Mouse (Mus musculus) T-helper 1 cell (primary cell): ENCODE results near the gene Anln.
"Not testable (repeated sequence)": the region's sequence is repeated elsewhere in the genome, so short reads cannot be mapped to it uniquely, and the experiment has no call there.

Experiments used
- in situ Hi-C: fragments of 300-600 bp; cut with MboI, MseI; formaldehyde crosslinking; loops from one replicate; pipeline ENCODE4 v1.15.1; 2025; ENCODE audit warnings: high pct_unique_total_duplicates

Gene Anln

DNA sequence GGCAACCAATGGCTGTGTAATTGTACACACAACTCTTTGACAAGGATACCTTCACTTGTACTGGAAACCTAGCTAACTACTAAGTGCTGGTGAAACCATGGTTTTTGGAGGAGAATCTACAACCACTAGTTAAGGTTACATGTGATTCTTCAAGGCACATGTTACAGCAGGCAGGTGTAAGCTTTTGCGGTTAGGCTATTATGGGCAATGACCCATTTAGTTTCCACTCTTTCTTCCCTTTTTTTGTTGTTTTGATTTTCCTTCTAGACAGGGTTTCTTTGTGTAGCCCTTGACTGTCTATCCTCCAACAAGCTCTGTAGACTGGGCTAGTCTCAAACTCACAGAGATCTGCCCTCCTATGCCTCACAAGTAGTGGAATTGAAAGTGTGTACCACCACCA is 64.4 kb downstream of the Anln start:
- in situ Hi-C loops, result loop anchor here (5.0 kb wide), 1 partner anchor 82 kb away; no protein-coding TSS in a partner anchor

- in situ Hi-C loops, result loop anchor here (5.0 kb wide), 1 partner anchor 80 kb away; no protein-coding TSS in a partner anchor
Observed at GRCm38 (mm10) chr9:22322381-22323211, 66.4 kb downstream of the Anln start.

DNA sequence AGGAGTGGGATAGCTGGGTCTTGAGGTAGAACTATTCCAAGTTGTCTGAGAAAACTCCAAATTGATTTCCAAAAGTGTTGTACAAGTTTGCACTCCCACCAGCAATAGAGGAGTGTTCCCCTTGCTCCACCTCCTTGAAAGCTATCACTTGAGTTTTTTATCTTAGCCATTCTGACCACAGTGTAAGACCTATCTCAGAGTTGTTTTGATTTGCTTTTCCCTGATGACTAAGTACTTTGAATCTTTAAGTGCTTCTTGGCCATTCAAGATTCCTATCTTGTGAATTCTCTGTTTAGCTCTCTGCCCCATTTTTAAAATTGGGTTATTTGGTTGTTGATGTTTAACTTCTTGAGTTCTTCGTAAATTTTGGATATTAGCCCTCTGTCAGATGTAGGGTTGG is 69.9 kb downstream of the Anln start:
- in situ Hi-C loops, result no loop called here

DNA sequence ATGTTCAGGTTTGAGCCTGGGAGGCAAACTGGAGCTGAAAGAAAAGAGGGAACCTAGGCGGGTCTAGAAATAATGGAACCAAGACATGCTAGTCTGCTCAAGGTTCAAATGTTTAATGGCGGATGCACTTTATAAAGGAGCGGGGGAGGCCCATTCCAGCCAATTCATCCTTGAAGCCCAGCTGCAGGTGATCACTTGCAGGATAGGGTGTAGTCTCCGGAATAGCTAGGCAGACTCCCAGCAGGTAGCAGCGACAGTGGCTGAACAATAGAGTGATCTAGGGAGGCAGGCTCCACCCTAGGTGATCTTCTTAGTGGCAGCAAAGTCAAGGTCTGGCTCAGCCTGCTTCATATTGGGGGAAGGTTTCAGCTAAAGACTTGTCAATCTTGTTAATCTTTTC is 72.9 kb downstream of the Anln start:
- in situ Hi-C loops, result not testable (repeated sequence)

- in situ Hi-C loops, result no loop called here
Observed at GRCm38 (mm10) chr9:22314066-22314465, 74.9 kb downstream of the Anln start.

- in situ Hi-C loops, result no loop called here
Observed at GRCm38 (mm10) chr9:22313218-22313617, 75.8 kb downstream of the Anln start.

GRCm38 (mm10) chr9:22309651-22310050 is 79.3 kb downstream of the Anln start:
- in situ Hi-C loops, result no loop called here

- in situ Hi-C loops, result not testable (repeated sequence)
Observed at GRCm38 (mm10) chr9:22307920-22308262, 81.1 kb downstream of the Anln start.

DNA sequence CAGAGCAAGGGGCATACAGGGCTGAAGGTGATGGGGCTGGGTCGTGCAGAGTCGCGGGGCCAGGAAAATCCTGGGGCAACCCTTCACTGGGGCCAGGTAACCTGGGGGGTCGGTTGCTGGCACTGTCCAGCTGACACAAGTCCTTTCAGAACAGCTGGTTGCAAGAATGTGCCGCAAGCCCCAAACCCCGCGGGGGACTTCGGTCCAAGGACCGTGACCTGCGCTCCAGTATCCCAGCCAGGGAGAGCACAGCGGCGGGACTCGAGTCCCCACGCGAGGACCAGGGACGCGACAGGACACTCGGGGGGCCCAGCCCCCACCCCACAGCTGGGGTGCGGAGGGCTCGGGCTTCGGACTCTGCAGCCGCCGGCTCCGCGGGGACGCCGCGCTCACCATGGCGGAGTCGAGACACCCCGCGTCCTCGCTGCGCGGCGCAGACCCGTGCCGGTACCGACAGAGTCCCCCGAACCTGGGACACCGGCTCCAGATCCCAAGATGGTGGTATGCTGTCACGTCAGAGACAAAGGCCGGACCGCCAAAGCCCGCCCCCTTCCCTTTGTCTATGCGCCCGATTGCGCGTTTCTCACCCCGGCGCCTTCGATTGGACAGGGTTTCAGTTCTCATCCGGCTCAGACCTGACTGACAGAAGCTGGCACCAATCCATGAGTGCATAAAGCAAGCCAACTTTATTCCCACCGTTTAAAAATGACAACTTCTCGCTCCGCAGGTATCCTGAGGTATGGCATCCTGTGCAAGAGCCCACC is 81.7 kb downstream of the Anln start, which contains the start of gene Zfp810:
Zfp810 (minus strand) TSS at position 493 of the 764 bp plus-strand sequence.
- in situ Hi-C loops, result no loop called here

- in situ Hi-C loops, result no loop called here
Observed at GRCm38 (mm10) chr9:22306726-22307125, 82.3 kb downstream of the Anln start.

- in situ Hi-C loops, result no loop called here
Observed at GRCm38 (mm10) chr9:22302199-22302598, 86.8 kb downstream of the Anln start.
